Mouse (Mus musculus) ES-Bruce4 (cell line): ENCODE measurements around the gene Zfp36l1. TPM values are rescaled to one million over a fixed set of nuclear protein-coding genes. Genes with fewer than 3 reads are reported as not detected.

Experiments used
- H3K27ac ChIP-seq: 2 replicates; pipeline ENCODE4 v1.5.1; 2012; ENCODE audit warnings: low read length, inconsistent platforms; ENCODE audit not compliant: insufficient read depth
- H3K27me3 ChIP-seq: 2 replicates; pipeline ENCODE4 v1.6.1; 2012; ENCODE audit warnings: mild to moderate bottlenecking, low read length, inconsistent platforms; ENCODE audit not compliant: control insufficient read depth, poor library complexity, insufficient read depth, severe bottlenecking
- H3K36me3 ChIP-seq: 2 replicates; pipeline ENCODE4 v1.6.1; 2012; ENCODE audit warnings: inconsistent platforms, mild to moderate bottlenecking, low read length, moderate library complexity; ENCODE audit not compliant: control insufficient read depth, poor library complexity, insufficient read depth, severe bottlenecking
- H3K4me1 ChIP-seq: one replicate; pipeline ENCODE4 v1.8.1; 2011; ENCODE audit warnings: low read length; ENCODE audit not compliant: control insufficient read depth, insufficient read depth
- H3K4me3 ChIP-seq: 2 replicates; pipeline ENCODE4 v1.5.1; 2011; ENCODE audit warnings: low read depth, mild to moderate bottlenecking, low read length
- H3K9ac ChIP-seq: 2 replicates; pipeline ENCODE4 v1.6.1; 2012; ENCODE audit warnings: low read depth, mild to moderate bottlenecking, inconsistent platforms; ENCODE audit not compliant: poor library complexity, severe bottlenecking
- H3K9me3 ChIP-seq: replicated peaks from 2 replicates; pipeline ENCODE4 v1.6.1; 2012; ENCODE audit warnings: mild to moderate bottlenecking, low read length, inconsistent platforms; ENCODE audit not compliant: control insufficient read depth, poor library complexity, insufficient read depth, severe bottlenecking
- CTCF ChIP-seq: IDR thresholded peaks from one replicate; pipeline ENCODE4 v1.8.1; 2011; ENCODE audit warnings: low read depth, low read length
- EP300 ChIP-seq: IDR thresholded peaks from 2 replicates; pipeline ENCODE4 v1.6.1; 2011; ENCODE audit warnings: low read depth, low read length; ENCODE audit not compliant: insufficient read depth
- POLR2A ChIP-seq: IDR thresholded peaks from one replicate; pipeline ENCODE4 v1.8.1; 2011; ENCODE audit warnings: low read length; ENCODE audit not compliant: insufficient read depth
- polyA plus RNA-seq: library from polyadenylated mRNA; stranded (reverse); fragments of >200 nt; gene quantifications from 2 replicates; pipeline ENCODE4 v1.2.4, GENCODE M21; 2011; ENCODE audit warnings: low read depth; ENCODE audit not compliant: missing spikeins, insufficient read depth, insufficient read length

The Zfp36l1 gene
- polyA plus RNA-seq, 1 experiment, result 75.7 TPM

DNA sequence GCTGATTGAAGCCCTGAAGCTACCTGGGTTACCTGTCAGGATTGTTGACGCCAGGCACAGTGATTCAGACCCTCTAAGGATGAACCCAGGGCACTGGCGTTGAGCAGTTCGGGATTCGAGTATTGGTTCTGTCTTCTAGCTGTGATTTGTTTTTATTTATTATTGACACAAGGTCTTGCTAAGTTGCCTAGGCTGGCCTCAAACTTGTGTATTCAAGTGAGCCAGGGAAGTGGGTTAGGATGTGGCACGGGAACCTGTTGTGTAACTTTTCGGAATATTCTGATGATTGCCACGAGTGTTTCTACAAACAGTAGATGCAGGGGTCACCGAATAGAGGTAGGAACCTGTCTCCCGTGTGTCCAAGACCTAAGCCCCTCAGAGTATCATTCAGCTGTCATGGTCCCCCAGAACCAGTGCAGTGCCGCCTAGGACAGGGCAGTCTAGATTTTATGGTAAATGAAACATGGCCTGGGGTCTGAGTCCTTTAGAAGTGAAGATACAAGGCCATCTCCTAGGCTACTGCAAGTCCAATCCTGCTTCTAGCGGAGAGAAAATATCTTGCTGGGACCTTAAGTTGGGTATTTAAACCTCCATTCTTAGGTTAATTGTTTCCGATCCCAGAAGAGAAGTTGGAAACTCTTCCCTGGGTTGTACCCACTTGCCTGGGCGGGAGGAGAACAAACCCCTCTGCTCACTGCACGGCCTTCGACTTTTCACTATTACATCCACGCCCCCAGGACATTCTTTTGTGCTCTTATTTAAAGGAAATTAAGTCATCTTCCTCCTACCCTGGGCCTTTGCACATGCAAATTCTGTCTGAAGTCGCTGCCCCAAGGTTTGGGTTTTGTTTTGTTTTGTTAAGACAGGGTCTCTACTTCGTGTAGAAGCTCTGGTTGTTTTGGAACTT lies 3.6 kb upstream of the Zfp36l1 start:
- H3K4me1 ChIP-seq, result peaks cover 4% of the 10 kb centered on the region
- TF ChIP-seq POLR2A (no peak), EP300 (peak; percentile 94), CTCF (no peak)
- H3K9me3 ChIP-seq, result peaks cover 4% of the 10 kb centered on the region
- peak overlapping the region; percentile 89 for H3K9ac ChIP-seq
- peak overlapping the region; percentile 82 for H3K4me3 ChIP-seq
- peak overlapping the region; percentile 94 for H3K27ac ChIP-seq
- no peaks in the 10 kb centered on the region for H3K27me3 ChIP-seq
- H3K36me3 ChIP-seq, result no peaks in the 10 kb centered on the region; the same call in 1 of the 2 replicates

DNA sequence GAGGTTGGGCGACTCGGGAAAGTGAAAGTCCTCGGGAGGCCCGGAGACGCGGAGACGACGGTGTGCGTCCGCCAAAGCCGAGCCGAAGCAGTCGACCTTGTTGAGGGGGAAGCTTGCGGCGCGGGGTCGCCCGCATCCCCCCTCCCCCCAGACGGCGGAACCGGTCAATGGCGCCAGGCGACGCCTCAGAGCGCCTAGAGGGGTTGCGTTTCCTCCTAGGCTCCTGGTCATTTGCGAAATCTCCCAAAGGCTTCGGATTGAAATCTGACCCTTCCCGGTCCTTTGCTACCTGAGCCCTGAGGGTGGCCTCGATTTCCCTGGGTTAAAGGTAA lies 3.0 kb upstream of the Zfp36l1 start:
- peak overlapping the region; percentile 89 for H3K9ac ChIP-seq
- peak overlapping the region; percentile 82 for H3K4me3 ChIP-seq
- peaks cover 4% of the 10 kb centered on the region for H3K9me3 ChIP-seq
- no peaks in the 10 kb centered on the region for H3K27me3 ChIP-seq
- H3K4me1 ChIP-seq, result peaks cover 4% of the 10 kb centered on the region
- no peaks in the 10 kb centered on the region; the same call in 1 of the 2 replicates for H3K36me3 ChIP-seq
- TF ChIP-seq CTCF (no peak), EP300 (no peak), POLR2A (no peak)
- peak overlapping the region; percentile 94 for H3K27ac ChIP-seq

- peak overlapping the region; percentile 89 for H3K9ac ChIP-seq
- H3K9me3 ChIP-seq, result peaks cover 4% of the 10 kb centered on the region
- no peaks in the 10 kb centered on the region for H3K27me3 ChIP-seq
- H3K36me3 ChIP-seq, result no peaks in the 10 kb centered on the region; the same call in 1 of the 2 replicates
- H3K4me3 ChIP-seq, result peak overlapping the region; percentile 82
- peaks cover 4% of the 10 kb centered on the region for H3K4me1 ChIP-seq
- TF ChIP-seq EP300 (peak; percentile 20; the same call in 1 of the 2 replicates), CTCF (no peak)
- H3K27ac ChIP-seq, result peak overlapping the region; percentile 90
Measured at GRCm38 (mm10) chr12:80115142-80115862, 2.5 kb upstream of the Zfp36l1 start.

DNA sequence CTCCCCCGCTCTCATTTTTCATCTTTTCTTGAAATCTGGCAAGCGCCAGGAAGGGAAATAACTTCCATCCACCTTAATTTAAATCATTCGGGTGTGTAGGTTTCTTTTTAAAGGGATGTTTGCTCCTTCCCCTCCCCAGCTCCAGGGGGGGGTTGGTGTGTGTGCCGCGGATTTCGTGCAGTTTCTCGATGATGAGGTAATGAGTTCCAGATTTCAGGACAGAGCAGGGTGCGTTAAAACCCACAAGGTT lies 2.0 kb upstream of the Zfp36l1 start:
- peaks cover 4% of the 10 kb centered on the region for H3K4me1 ChIP-seq
- H3K27ac ChIP-seq, result peak overlapping the region; percentile 90
- H3K9me3 ChIP-seq, result peaks cover 4% of the 10 kb centered on the region
- peak overlapping the region; percentile 82 for H3K4me3 ChIP-seq
- H3K27me3 ChIP-seq, result no peaks in the 10 kb centered on the region
- peak overlapping the region; percentile 89 for H3K9ac ChIP-seq
- TF ChIP-seq EP300, result no peak
- no peak for TF ChIP-seq CTCF
- no peak for TF ChIP-seq POLR2A
- peaks cover under 1% of the 10 kb centered on the region; the same call in 1 of the 2 replicates for H3K36me3 ChIP-seq

GRCm38 (mm10) chr12:80114031-80114891 lies 1.4 kb upstream of the Zfp36l1 start:
- Histone ChIP-seq H3K9ac (peak overlapping the region; percentile 89), H3K4me1 (peaks cover 4% of the 10 kb centered on the region)

More at GRCm38 (mm10) chr12:80114031-80114891, 1.4 kb upstream of the Zfp36l1 start:
- H3K4me3 ChIP-seq, result peak overlapping the region; percentile 82
- H3K27me3 ChIP-seq, result no peaks in the 10 kb centered on the region
- peaks cover 5% of the 10 kb centered on the region; the same call in 1 of the 2 replicates for H3K36me3 ChIP-seq
- H3K27ac ChIP-seq, result no peak overlapping the region
- no peak for TF ChIP-seq POLR2A
- no peak for TF ChIP-seq EP300
- no peak for TF ChIP-seq CTCF
- H3K9me3 ChIP-seq, result peaks cover 4% of the 10 kb centered on the region
